Comparison of ENCODE assay signal across 8 mouse cellular contexts in the genomic region with DNA sequence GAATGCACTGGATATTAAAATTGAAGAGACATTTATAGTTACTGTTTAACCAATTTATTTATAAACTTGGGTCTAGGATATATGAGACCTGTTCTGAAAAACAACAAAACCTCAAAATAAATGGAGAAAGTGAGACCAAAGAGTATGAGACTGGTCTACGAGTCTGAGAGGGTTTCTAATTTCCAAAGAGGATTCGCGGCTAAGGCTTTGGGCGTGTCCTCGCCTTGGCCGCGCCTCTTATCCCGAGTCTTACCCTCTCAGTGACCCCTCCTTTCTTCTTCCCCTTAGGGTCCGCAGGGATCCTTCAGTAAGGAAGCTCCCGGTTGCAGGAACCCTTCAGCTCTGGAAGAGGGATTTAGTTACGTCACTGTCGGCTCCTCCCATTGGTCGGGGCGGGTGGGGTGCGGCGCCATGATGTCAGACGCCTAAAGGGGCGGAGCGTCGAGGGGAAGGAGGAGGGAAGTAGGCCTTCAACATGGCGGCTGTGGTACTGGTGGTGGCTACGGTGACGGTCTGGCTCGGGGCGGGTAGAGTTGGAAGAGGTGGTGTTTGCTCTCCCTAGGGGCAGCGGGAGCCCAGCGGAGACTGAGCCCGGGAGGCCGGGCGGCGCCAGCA. TPM values are rescaled to one million over a fixed set of nuclear protein-coding genes. Genes with fewer than 3 reads are reported as not detected.
A peak's percentile ranks its signal among the peaks of the same experiment; 100 is the strongest.
DNase-seq lines count a peak whose midpoint lies in the region; ATAC-seq and TF ChIP-seq lines count a peak whose summit lies in the region.

A gene (plus strand): TSS at position 413 of the 615 bp plus-strand sequence.

- peak within 1 kb of the TSS; percentile 95 for H3K9ac ChIP-seq in heart, embryonic 12.5 days
- peak within 1 kb of the TSS; percentile 88 for H3K9ac ChIP-seq in kidney, postnatal 0 days (ENCODE audit: low read depth, low read length)
- H3K9ac ChIP-seq in liver, embryonic 11.5 days (ENCODE audit: low read depth, low read length), result peak within 1 kb of the TSS; percentile 86
- peak within 1 kb of the TSS; percentile 68 for H3K9ac ChIP-seq in stomach, embryonic 14.5 days (replicated peaks; ENCODE audit: low read depth, low read length)

- H3K9me3 ChIP-seq in heart, embryonic 12.5 days (replicated peaks), result no peaks in the 10 kb centered on the region
- no peaks in the 10 kb centered on the region for H3K9me3 ChIP-seq in kidney, postnatal 0 days (replicated peaks; ENCODE audit: low read length)
- no peaks in the 10 kb centered on the region for H3K9me3 ChIP-seq in liver, embryonic 11.5 days (ENCODE audit: control insufficient read depth, low read length)
- H3K9me3 ChIP-seq in stomach, embryonic 14.5 days (ENCODE audit: control insufficient read depth, low read depth, low read length), result no peaks in the 10 kb centered on the region

- peak within 1 kb of the TSS; percentile 82 for H3K4me2 ChIP-seq in heart, embryonic 12.5 days
- H3K4me2 ChIP-seq in kidney, postnatal 0 days (ENCODE audit: low read length), result peak within 1 kb of the TSS; percentile 78
- H3K4me2 ChIP-seq in liver, embryonic 11.5 days, result peak within 1 kb of the TSS; percentile 87
- H3K4me2 ChIP-seq in stomach, embryonic 14.5 days (replicated peaks; ENCODE audit: low read depth, low read length), result peak within 1 kb of the TSS; percentile 81

- WGBS in heart, embryonic 12.5 days, result under 1% methylated on average over 31 of the region's 31 CpGs
- under 1% methylated on average over 30 of the region's 31 CpGs for WGBS in kidney, postnatal 0 days
- under 1% methylated on average over 31 of the region's 31 CpGs for WGBS in liver, embryonic 11.5 days
- under 1% methylated on average over 31 of the region's 31 CpGs for WGBS in stomach, embryonic 14.5 days

- peak within 1 kb of the TSS; percentile 86 for H3K4me3 ChIP-seq in heart, embryonic 12.5 days
- H3K4me3 ChIP-seq in kidney, postnatal 0 days (replicated peaks; ENCODE audit: low read depth, low read length), result peak within 1 kb of the TSS; percentile 91
- H3K4me3 ChIP-seq in liver, embryonic 11.5 days (ENCODE audit: low read depth, low read length), result peak within 1 kb of the TSS; percentile 94
- peak within 1 kb of the TSS; percentile 75 for H3K4me3 ChIP-seq in stomach, embryonic 14.5 days (ENCODE audit: low read depth, low read length)

- TF ChIP-seq CTCF in kidney, postnatal 0 days (IDR thresholded peaks at IDR 0.05; ENCODE audit: low read depth), result 0 out of 2 replicates have a peak, but pooled peaks have one; percentile 4

- no peaks in the 10 kb centered on the region for H3K27me3 ChIP-seq in heart, embryonic 12.5 days (replicated peaks)
- H3K27me3 ChIP-seq in kidney, postnatal 0 days (ENCODE audit: insufficient read depth, low read length), result no peaks in the 10 kb centered on the region
- H3K27me3 ChIP-seq in liver, embryonic 11.5 days (replicated peaks; ENCODE audit: control insufficient read depth, insufficient read depth, low read length), result no peaks in the 10 kb centered on the region
- H3K27me3 ChIP-seq in stomach, embryonic 14.5 days (ENCODE audit: control insufficient read depth, insufficient read depth, low read length), result no peaks in the 10 kb centered on the region

- H3K27ac ChIP-seq in heart, embryonic 12.5 days (ENCODE audit: poor library complexity, severe bottlenecking), result peak within 1 kb of the TSS; percentile 97
- peak within 1 kb of the TSS; percentile 94 for H3K27ac ChIP-seq in kidney, postnatal 0 days
- peak within 1 kb of the TSS; percentile 84 for H3K27ac ChIP-seq in liver, embryonic 11.5 days (ENCODE audit: low read depth, low read length)
- H3K27ac ChIP-seq in stomach, embryonic 14.5 days (ENCODE audit: low read length), result peak within 1 kb of the TSS; percentile 95

- peak; percentile 98 for ATAC-seq in erythroid progenitor cell, adult 5-6 weeks (replicated peaks; ENCODE audit: low FRiP score, poor library complexity, severe bottlenecking)
- peak; percentile 96 for ATAC-seq in heart, embryonic 12.5 days (ENCODE audit: insufficient number of reproducible peaks, low FRiP score)
- ATAC-seq in kidney, postnatal 0 days (replicated peaks; ENCODE audit: low FRiP score, low read depth), result peak; percentile 99
- peak; percentile 93 for ATAC-seq in liver, embryonic 11.5 days (replicated peaks; ENCODE audit: low FRiP score)
- ATAC-seq in stomach, embryonic 14.5 days (ENCODE audit: insufficient number of reproducible peaks, insufficient read depth, low FRiP score, low read depth), result peak; percentile 97

- peaks cover 20% of the 10 kb centered on the region for H3K4me1 ChIP-seq in heart, embryonic 12.5 days (replicated peaks)
- 0 out of 2 replicates have a peak, but pooled peaks cover 3% of the 10 kb centered on the region for H3K4me1 ChIP-seq in kidney, postnatal 0 days (replicated peaks; ENCODE audit: insufficient read depth, low read length)
- peaks cover 13% of the 10 kb centered on the region; the same call in 1 of the 2 replicates for H3K4me1 ChIP-seq in liver, embryonic 11.5 days (replicated peaks; ENCODE audit: control insufficient read depth, insufficient read depth, low read length)
- peaks cover 13% of the 10 kb centered on the region for H3K4me1 ChIP-seq in stomach, embryonic 14.5 days (ENCODE audit: control insufficient read depth, insufficient read depth, low read length)

- peaks cover 9% of the 10 kb centered on the region; the same call in 1 of the 2 replicates for H3K36me3 ChIP-seq in heart, embryonic 12.5 days
- H3K36me3 ChIP-seq in kidney, postnatal 0 days (ENCODE audit: insufficient read depth, low read length), result no peaks in the 10 kb centered on the region
- H3K36me3 ChIP-seq in liver, embryonic 11.5 days (ENCODE audit: control insufficient read depth, insufficient read depth, low read length), result peaks cover 6% of the 10 kb centered on the region; the same call in 1 of the 2 replicates
- H3K36me3 ChIP-seq in stomach, embryonic 14.5 days (ENCODE audit: control insufficient read depth, insufficient read depth, low read length), result no peaks in the 10 kb centered on the region

- peak; percentile 94 for DNase-seq in CD4-positive helper T cell, adult 2 months (ENCODE audit: low read depth, low spot score)
- peak; percentile 94 for DNase-seq in brain, embryonic 18.5 days (ENCODE audit: low read depth, low spot score)
- peak; percentile 99 for DNase-seq in kidney, postnatal 0 days (ENCODE audit: low spot score)
- peak; percentile 93 for DNase-seq in liver, embryonic 11.5 days (ENCODE audit: low spot score)
- peak; percentile 96 for DNase-seq in naive thymus-derived CD4-positive, alpha-beta T cell, adult 2 months (ENCODE audit: low read depth)

RNA-seq across cellular contexts. Expression of the gene that starts here (rescaled TPM):
- total RNA-seq in erythroid progenitor cell, adult 5-6 weeks (2015; ENCODE audit: low replicate concordance), result 28.5 and 33.1 TPM in 2 replicates
- 126 and 198 TPM in 2 replicates for total RNA-seq in erythroid progenitor cell, adult 5-6 weeks (2017; ENCODE audit: low replicate concordance)
- polyA plus RNA-seq in heart, embryonic 12.5 days (2016; fragmentation: Nextera tagmentation; extraction: Ambion mirVana), result 53.3 and 55.9 TPM in 2 replicates
- polyA plus RNA-seq in kidney, postnatal 0 days (2015; fragmentation: Nextera tagmentation; extraction: Ambion mirVana), result 53.7 and 54.8 TPM in 2 replicates
- polyA plus RNA-seq in liver, embryonic 11.5 days (2014; fragmentation: Nextera tagmentation; extraction: Ambion mirVana), result 37.1 and 38.3 TPM in 2 replicates
- 53.6 and 54.8 TPM in 2 replicates for polyA plus RNA-seq in stomach, embryonic 14.5 days (2014; fragmentation: Nextera tagmentation; extraction: Ambion mirVana)

Comparison
In these comparisons a context has a peak if more than half of its experiments do, and no peak if none do; other contexts are left out.
1. Peak in every context shown above with its lines: DNase-seq, ATAC-seq, H3K4me3 ChIP-seq and H3K27ac ChIP-seq.